Mouse (Mus musculus): ENCODE measurements around the gene Scnn1a.

The Scnn1a gene

DNA sequence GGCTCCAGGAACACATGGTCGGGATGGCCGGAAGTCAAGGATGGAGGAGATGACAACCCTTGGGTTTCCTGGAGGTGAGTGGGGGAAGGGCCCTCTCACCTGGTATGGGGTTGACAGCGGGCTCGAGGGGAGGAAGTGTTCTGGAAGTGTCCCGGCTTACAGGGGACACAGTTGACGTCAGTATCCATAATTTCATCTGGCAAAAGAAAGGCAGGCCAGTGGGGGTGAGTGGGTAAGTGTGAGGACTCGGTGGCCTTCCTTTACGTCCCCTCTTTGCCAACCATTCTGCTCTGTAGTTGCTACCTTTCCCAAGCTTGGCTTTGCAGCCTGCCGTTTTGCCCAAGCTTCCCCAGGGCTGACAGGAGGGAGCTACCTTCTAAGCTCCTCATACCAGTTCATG is 8.3 kb upstream of the Scnn1a start:
- DNase-seq: no peak

DNA sequence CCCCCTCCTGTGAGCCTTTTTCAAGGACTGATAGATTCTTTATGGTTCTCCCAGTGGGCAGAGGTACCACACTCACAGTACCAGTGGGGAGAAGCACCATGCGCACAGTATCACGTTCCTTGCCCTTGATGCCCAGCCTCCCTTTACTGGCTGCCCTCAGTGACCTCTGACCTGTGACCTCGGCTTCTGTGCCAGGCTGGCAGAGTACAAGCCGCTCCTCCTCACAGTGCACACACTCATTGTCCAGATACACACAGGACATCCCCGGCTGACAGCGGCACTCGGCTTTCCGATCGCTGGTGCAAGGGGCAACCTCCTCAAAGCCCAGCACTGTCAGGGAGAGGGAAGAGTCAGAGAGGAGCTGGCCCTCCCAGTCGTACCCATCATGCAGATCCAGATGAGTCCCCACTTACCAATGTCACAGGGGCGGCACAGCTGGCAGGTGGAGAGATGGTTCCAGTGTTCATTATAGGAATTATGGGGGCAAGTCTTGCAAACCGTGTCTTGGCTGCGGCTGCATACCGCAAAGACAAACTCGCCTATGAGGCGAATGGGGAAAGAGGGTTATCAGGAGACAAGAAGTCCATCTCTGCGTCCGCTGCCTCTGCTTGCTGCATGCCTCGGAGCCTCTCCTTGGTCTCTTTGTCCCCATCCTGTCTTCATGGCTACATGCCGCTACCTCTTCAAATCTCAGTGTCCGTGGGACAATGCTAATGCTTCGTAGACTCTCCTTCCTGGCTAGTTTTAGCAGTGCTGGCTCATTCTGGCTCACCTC is 7.7 kb upstream of the Scnn1a start:
- DNase-seq: no peak

DNA sequence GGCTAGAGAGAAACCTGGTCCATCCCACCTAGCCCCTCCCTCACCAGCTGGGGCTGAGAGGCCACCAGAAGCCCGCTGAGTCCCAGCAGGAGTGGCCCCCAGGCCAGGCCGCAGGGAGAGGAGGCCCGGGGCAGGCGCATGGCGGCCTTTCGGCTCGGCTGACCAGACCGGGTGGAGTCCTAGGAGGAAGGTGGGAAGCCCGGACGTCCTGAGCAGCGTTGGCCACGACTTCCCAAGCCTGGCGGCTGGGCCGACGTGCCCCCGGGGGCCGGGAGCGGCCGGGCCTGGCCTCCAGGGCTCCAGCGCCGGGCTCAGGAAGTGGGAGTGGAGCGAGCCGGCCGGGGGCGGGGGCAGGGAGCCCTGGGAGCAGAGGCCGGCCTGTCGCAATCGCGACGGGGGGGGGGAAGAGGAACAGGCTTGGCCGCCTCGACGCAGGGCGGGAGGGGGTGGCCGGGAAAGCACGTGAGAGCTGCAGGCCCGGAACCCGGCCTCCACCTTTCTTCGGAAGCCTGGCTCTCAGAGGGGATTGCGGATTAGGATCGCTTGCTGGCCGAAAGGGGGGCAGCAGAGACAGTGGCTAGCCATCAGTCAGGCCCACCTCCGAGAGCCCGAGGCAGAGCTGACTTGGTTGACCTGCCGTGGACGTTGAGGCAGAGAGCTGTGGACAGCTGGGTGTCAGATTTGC is 6.8 kb upstream of the Scnn1a start, which contains the start of gene Ltbr:
Ltbr (minus strand) TSS at position 340 of the 685 bp plus-strand sequence.
- peak; percentile 56 for DNase-seq

DNA sequence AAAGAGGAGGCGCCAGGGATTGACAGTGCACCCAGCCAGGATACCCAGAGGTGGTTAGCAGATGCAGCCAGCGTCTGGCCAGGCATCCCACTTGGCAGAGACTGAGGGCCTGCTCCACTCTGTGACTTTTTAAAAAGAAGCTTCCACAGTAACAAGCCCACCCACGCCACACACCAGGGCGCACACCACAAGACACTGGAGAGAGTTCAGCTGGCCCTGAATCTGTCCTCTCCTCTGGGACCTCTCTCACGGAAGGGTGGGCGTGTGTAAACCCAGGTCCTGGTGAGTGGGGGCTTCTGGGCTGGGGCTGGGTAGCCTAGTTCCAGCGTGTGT is 6.3 kb upstream of the Scnn1a start:
- no peak for DNase-seq

DNA sequence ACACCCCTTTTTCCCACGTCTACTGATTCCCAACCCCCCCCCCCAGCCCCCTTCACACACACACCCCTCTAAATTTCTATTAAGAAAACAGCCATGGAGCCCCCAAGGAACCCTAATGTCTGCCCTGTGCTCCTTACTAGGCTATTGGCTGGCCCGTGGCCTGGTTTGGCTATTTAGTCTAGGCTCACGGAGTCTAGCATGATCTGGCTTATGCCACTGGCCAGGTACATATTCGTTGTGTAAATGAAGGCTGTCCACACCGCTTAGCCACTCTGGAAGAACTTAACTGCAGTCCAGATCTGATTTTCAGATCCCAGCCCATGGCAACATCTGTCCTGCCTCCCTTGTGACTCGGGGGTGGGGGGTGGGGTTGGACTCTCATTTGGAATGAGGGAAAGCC is 5.7 kb upstream of the Scnn1a start:
- no peak for DNase-seq

DNA sequence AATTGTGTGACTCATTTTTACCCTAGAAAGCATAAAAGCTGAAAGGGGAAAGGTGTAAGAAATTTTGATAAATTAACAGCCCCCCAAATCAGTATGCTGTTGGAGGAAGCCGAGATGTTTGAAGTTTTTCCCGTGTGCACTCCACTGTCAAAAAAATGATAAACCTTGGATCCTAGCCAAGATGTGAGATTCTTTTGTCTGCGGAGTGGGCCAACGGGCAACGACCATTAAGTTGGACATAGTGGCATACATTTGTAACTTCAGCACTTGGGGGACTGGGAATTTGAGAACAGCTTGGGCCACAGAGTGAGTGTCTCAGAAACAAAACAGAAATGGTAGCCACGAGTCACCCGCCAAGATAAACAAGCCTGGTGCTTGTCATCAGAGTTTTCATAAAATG is 3.4 kb upstream of the Scnn1a start:
- DNase-seq: no peak

DNA sequence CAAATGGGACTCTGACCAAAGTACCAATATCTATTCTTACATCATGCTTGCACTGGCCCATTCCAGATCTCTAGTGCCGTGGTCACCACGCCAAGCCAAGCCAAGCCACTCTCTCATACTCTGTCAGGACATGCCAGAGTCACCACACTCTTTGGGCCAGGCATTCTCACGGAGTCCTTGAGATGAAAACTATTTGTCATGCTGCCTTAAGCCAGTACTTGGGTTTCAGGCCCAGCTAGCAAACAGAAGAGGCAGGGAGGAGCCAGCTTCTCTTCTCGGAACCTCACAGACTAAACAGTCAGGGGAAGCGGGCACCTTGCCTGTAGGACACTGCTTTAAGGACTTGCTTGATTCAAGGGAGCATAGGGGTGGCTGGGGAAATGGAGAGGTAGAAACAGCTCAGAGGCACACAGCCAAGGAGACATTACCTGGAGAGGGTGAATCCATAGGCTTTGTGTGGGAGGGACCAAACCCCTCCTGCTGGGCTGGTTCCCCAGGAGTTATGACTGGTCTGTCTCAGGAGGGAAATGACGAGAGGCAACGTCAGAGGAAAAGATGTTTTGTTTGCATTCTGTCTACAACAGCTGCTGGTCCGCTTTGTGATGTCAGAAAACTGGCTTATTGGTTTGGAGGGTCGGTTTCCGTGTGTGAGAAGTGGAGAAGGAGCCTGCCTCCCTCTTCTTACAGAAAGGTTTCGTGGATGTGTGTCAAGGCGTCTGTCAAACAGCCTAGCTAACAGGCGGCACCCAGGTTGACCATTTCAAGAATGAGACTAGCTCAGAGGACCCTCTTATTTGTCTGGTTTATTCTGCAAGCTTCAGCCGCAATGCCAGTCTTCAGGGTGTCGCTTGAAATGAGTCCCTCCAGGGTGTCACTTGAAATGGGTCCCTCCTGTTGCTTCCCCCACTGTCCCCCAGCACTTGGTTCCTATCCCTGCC is 1.2 kb upstream of the Scnn1a start:
- no peak for DNase-seq

DNA sequence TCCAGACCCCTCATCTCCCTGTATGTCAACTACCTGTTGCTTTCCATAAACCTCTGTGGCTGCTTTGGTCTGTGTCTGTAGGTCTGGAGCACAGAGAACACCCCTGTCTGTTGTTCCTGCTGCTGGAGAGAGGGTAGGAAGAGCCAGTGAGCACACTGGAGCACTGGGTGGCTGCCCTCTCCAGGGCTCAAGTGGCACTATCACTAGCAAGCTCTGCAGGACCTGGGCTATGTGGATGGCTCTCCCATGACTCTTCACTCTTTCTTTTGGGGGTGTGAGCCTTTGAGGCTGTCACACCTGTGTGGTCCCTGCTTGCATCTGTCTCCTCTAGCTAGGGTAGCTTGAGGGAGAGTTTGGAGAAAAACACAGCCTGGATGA is 551 bp upstream of the Scnn1a start:
- no peak for DNase-seq

DNA sequence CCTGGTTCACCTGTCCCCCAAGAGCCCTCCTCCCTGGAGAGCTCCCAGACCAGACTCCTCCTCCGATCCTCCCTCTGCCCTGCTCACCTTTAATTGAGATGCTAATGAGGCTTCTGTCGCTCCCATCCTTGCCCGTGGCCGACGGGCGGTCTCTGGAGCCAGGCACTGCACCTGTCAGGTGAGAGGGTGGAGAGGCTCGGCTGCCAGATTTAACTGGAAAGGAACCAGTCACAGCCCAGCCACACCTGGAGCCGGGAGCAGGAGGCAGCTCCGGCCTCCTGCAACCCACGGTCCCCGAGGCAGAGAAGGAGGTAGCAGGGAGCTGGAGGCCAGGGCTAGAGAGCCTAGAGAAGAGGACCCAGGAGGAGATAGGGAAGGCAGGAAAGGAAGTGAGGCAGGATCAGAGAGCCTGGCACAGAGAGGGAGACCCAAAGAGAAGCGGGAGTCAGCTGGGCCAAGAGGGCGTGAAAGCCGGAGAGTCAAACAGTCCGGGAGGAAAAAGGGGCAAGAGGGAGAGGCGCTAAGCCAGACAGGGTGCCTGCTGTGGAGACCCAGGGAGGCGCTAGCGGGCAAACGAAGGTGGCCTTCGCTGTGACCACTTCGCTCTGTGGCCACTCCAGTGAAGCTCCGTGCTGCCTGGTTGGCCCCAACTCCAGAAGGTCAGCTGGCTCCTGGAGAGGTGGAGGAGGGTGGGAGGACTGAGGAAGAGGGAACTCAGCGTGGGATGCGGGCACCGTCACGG is 826 bp downstream of the Scnn1a start:
- no peak for DNase-seq

DNA sequence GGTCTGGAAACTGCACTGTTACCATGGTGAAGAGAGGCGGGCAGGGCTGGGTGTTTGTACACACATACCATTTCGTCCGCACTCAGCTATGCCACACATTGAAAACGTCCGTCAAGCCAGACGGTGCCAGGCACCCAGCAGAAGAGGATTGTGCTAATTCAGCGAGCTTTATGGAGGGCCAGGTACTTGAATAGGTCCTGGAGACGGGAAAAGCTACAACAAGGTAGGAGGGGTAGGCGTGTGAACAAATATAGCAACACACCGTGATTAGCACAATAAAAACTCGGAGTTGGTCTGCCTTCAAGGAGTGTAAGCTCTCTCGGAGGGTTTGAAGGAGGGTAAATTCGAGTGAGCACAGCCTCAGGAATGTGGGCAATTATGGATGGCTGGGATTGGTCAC is 2.3 kb downstream of the Scnn1a start:
- DNase-seq: peak; percentile 22

DNA sequence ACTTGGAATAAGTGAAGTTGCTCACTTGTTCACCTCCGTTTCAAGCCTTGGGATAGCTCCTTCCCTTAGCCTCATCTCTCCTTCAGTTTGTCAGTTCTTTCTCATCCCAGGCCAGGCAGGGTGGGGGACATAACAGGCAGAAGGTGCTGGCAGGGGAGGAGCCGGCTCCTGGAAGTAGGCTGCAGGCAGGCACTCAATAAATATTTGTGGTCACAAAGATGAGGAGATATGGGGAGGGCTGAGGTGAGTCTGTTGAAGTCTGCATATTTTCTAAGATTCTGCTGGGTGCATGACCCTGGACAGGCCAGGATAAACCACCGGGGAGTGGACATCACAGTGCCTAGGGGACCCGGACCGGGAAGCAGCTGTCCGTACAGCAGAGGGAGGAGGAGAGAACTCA is 3.1 kb downstream of the Scnn1a start:
- no peak for DNase-seq

DNA sequence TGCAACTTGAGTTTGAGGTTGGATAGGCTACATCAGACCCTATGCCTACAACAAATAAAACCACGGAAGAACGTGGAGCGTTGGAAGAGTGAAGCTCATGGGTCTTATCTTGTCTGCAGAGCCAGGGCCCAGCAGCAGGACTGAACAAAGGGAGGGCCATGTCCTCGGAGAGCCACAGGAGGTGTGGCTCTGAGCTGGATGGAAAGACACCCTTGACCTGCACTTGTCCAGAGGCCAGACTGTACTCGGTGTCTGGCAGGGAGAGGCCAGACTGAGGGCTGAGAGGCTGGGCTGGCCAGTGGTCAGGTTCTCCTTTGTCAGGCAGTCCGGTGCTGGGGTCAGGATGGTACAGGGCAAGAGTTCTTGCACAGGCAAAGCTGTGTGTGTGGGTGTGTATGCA is 4.9 kb downstream of the Scnn1a start:
- no peak for DNase-seq

DNA sequence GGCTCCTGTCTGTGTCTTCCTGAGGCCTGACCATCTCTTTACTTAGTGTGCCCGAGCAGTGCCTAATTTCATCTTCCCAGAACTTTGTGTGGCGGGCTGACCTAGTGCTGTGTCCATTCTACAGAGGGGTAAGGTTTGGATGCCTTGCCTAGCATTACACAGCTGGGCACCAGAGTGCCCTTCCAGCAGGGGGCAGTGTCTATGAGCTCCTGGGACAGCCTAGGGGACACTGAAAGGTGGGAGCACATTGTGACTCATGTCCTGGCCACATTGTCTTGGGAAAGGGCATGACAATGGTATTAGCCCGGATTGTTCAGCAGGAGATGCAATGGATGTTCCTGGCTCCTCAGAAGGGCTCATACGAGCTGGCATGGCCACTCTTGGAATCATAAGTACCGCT is 7.8 kb downstream of the Scnn1a start:
- DNase-seq: no peak

DNA sequence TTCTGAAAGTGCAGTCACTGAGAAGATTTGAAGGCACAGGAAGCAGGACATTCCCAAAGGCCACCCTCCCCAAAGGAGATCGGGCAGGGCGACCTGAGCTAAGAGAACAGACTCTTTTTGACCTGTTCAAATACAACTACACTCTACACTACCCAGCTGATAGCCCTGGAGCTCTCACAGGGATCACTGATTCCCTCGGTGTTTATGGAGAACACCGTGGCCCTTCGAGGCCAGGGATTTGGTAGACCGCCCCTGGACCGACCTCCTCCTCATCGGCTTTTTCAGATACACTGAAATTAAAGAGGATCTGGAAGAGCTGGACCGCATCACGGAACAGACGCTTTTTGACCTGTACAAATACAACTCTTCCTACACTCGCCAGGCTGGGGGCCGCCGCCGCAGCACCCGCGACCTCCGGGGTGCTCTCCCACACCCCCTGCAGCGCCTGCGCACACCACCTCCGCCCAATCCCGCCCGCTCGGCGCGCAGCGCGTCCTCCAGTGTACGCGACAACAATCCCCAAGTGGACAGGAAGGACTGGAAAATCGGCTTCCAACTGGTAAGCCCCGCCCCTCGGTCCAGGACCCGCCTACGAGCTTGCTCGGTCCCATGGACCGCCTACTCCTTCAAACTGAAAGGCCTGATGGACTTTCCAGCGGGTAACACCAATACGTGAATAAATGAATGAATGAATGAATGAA is 10.3 kb downstream of the Scnn1a start:
- peak; percentile 74 for DNase-seq

DNA sequence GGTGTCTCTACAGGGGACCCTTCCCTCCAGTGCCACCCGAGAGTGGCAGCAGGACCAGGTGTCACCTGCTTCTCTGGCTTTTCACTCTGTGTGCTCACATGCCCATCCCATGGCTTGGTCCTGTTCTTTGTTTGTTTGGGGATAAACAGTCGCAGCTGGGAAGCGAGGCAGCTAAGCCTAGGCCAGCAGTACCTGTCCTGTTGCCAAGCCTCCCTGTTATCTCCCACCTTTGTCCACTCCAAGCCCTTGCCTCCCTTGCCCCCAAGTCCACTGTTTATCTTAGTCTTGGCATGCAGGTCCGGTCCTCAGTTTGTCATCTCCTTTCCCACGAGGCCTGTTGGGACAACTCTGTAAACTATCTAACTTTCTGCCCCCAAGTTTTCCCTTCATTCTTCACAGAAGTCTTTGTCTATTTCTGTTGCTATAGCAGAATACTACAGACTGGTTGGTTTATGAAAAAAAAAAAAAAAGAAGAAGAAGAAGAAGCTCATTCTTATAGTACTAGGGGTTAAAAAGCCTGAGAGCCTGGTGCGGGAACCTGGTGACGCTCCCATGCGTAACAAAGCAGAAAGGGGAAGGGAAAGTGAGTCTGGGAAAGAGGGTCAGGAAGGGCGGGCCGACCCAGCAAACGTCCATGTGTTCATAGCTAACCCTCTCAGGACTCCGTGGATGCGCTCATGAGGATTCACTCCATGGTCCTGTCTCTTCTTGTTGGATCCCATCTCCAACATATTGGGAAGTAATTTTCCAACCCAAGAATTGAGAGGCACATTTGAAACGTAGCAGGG is 12.8 kb downstream of the Scnn1a start:
- no peak for DNase-seq

DNA sequence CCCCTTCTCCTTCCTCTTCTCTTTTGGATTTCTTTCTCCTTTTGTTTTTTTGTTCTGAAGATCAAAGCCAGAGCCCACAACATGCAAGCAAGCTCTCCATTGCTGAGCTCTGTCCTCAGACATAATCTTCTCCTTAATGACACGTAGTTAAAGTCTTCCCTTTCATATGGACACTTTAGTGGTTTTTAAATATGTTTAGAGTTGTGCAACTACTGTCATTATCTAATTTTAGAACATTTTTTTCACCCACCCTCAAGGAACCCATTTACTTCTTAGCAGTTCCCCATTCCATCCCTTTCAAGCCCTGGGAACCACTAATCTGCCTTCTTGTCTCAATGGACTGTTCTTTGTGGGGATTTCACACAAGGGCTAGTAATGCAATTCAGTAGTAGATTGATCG is 13.9 kb downstream of the Scnn1a start:
- no peak for DNase-seq

DNA sequence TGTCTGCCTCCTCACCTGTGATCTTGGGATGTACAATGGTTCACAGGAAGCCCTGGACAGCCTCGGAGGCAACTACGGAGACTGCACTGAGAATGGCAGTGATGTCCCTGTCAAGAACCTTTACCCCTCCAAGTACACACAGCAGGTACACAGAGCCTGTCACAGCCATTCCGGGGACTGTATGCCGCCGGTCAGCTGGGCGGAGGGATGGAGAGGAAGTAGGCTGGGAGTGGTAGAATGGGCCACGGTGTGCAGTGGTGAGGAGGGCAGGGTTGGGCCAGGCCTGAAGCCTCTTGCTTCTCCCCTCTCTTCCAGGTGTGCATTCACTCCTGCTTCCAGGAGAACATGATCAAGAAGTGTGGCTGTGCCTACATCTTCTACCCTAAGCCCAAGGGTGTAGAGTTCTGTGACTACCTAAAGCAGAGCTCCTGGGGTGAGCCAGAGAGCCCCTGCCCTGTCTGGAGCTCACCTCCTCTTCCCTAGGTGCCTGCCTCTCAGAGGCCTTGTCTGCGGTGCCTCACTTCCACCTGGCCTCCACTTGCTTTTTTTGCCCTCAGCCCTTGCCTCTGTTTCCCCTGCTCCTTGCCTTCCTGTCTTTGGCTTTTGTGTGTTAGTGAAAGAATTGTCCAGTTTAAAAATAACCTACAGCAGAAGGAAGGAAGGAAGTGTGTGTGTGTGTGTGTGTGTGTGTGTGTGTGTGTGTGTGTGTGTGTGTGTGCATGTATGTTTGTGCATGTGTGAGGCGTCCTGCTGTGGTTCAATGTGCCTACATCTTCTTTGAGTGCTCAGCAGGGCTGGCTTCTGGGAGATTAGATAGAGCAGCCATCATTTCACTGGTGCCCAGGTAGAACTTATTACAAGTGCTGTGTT is 18.6 kb downstream of the Scnn1a start:
- no peak for DNase-seq

DNA sequence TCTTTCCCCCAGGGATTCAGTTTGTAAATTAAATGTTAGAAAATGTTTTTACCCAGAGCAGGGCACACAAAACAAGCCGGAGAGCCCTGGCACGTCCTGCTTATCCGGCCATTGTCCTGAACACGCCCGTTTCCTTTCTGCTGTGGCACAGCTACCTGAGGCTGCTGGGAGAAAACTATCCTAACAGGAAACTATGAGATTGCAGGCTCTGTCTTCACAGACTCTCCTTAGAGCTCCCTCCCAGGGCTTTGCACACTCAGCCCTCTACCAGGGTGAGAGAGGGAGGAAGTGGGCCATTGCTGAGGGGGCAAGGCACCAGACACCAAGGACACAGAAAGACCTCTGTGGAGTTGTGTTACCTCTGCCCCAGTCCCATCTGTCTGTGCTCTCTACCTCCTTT is 19.8 kb downstream of the Scnn1a start:
- no peak for DNase-seq

DNA sequence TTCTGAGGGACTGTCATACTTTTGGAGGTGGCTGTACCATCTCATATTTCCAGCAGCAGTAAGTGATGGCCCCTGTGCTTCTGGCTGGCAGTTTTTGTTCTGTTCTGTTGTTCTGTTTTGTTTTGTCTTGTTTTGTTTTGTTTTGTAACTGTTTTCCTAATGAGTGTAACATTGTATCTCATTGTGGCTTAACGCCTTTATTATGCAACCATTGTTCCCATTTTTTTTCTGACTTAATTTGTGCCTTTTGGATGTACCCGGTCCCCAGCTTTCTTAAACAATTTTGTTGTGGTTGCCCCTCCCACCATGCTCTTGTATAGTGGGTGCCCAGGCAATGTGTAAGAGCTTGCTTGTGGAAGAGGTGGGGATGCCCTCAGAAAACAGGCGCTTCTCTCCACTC is 21.7 kb downstream of the Scnn1a start:
- no peak for DNase-seq

DNA sequence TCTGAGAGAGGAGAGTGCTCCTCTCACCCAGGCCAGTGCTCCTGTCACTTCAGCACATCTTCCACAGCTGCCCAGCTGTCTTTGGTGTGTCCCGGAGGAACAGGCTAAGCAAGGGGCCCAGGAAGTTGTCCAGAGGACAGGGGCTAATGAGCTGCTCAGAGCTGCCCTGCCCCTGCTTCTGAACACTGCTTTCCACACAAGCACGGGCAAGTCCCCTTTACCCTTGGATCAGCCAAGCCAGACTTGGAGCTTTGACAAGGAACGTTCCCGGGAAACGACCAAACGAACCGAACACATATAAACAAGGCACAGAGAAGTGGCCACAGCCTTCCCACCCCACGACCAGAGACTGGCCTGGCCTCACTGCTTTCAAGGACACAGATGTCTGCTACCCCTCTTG is 23.6 kb downstream of the Scnn1a start:
- no peak for DNase-seq

DNA sequence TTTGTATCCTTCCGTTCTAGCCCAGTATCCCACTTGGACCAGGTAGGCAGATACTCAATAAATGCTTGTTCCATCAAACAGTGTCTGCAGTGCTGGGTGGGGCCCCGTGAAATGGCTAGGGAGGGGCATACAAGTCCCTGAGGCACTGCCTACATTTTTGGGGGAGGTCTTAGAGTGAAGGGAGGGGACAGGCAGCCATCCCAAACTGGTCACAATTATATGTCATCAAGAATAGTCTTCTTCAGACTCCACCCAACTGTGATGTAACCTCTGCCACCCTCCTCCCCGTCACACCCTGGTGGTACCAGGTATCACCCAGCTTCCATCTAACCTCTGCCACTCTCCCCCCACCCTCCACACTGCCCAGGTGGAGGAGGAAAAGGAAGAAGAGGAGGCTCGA is 24.4 kb downstream of the Scnn1a start:
- no peak for DNase-seq

Data from right cerebral cortex, postnatal 4 days (tissue).